In the genomic region with DNA sequence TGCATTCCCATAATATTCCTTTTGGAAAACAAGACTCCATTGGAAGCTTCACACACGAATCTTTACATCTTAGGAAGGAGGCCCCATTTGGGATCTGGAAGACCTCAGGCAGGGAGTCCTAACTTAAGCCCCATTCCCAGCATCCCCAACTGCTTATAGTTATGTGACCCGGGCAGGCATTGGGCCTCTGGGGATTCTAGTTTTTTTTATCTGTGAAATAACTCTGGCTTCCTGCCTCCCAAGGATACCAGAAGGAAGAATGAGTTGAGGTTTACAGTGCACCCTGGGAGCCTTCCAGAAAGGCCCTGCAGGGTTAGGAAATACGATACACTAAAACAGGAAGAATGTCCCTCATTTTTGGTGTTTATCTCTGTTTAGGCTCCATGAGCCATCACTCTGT, we compare ENCODE assay signal across 12 mouse cellular contexts. TPM values are rescaled to one million over a fixed set of nuclear protein-coding genes. Genes with fewer than 3 reads are reported as not detected.
DNase-seq lines count a peak whose midpoint lies in the region; TF ChIP-seq lines count a peak whose summit lies in the region.
"Had no signal": no experiment of that assay in that cellular context is flagged by ENCODE, and none has a peak within 500 bp of the region (broad histone marks: within the 10 kb centered on the region; RNA-seq: fewer than 3 reads in every experiment).

No protein-coding gene starts in this region.

- peak; percentile 71 for DNase-seq in heart, embryonic 10.5 days (ENCODE audit: low spot score)
- no peak for DNase-seq in heart, postnatal 36 days
- DNase-seq in adipocyte (ENCODE audit: low spot score) = peak; percentile 67
- DNase-seq in heart, postnatal 10 days = peak; percentile 27
- DNase-seq in kidney, postnatal 4 days = peak; percentile 52 to 64
- no peak for DNase-seq in gastrocnemius, adult 2 months
- DNase-seq in urinary bladder, postnatal 25 days (ENCODE audit: low spot score) = no peak
- DNase-seq in embryo, embryonic 10 days (ENCODE audit: low spot score) = no peak
- DNase-seq: cerebellum, postnatal 36 days; right cerebral cortex, postnatal 25 days had no signal

- H3K27ac ChIP-seq in heart, embryonic 10.5 days = no peak overlapping the region
- no peak overlapping the region for H3K27ac ChIP-seq in gastrocnemius, adult 2 months
- H3K27ac ChIP-seq: limb, embryonic 13.5 days had no signal

- H3K27me3 ChIP-seq in heart, embryonic 10.5 days (ENCODE audit: insufficient read depth, poor library complexity, severe bottlenecking) = no peaks in the 10 kb centered on the region
- H3K27me3 ChIP-seq: limb, embryonic 13.5 days had no signal

- H3K9me3 ChIP-seq in heart, embryonic 10.5 days = no peaks in the 10 kb centered on the region
- H3K9me3 ChIP-seq: G1E; limb, embryonic 13.5 days had no signal

- WGBS in heart, embryonic 10.5 days = 34% methylated on average over 3 of the region's 3 CpGs

- intact Hi-C loops in heart, postnatal 36 days (cut with DNase I) = no loop called here
- intact Hi-C loops in heart, postnatal 10 days (cut with DNase I) = no loop called here
- intact Hi-C loops in gastrocnemius, adult 2 months (cut with DNase I) = no loop called here

- H3K36me3 ChIP-seq in heart, embryonic 10.5 days = no peaks in the 10 kb centered on the region
- H3K36me3 ChIP-seq: G1E; limb, embryonic 13.5 days had no signal

- H3K4me3 ChIP-seq in heart, embryonic 10.5 days = no peak overlapping the region
- H3K4me3 ChIP-seq in gastrocnemius, adult 2 months = no peak overlapping the region
- H3K4me3 ChIP-seq: limb, embryonic 13.5 days had no signal

- H3K4me1 ChIP-seq in heart, embryonic 10.5 days = peaks cover 20% of the 10 kb centered on the region; the same call in 1 of the 2 replicates

- TF ChIP-seq CTCF in gastrocnemius, adult 2 months (IDR thresholded peaks at IDR 0.05) = no peak

RNA-seq across cellular contexts. Expression of a gene that starts 8.5 kb away (rescaled TPM):
- 3.4 and 5.3 TPM in 2 replicates for polyA plus RNA-seq in heart, embryonic 10.5 days (2016; fragmentation: Nextera tagmentation; extraction: Ambion mirVana)
- 1 to 10 TPM; 3.2 to 3.7 TPM for total RNA-seq in heart, postnatal 36 days (2021)
- 1 to 10 TPM; 8.2 to 8.6 TPM for total RNA-seq in heart, postnatal 10 days (2021)
- 10 to 100 TPM in 1 of 2 experiments, 1 to 10 TPM in 1; 4.1 to 10.7 TPM for total RNA-seq in gastrocnemius, adult 2 months (2021)
- total RNA-seq: G1E had no signal
- polyA plus RNA-seq: G1E had no signal

Comparison
In these comparisons a context has a peak if more than half of its experiments do, and no peak if none do; other contexts are left out.
1. DNase-seq: peak in heart, embryonic 10.5 days (single experiment), adipocyte (single experiment), heart, postnatal 10 days (2 of 2) and kidney, postnatal 4 days (2 of 2); none in heart, postnatal 36 days (0 of 2), gastrocnemius, adult 2 months (single experiment), urinary bladder, postnatal 25 days (single experiment) and embryo, embryonic 10 days (single experiment).